Mouse (Mus musculus): Measurements from ENCODE around the gene Topbp1.
"Not testable (repeated sequence)": the region's sequence is repeated elsewhere in the genome, so short reads cannot be mapped to it uniquely, and the experiment has no call there.

The Topbp1 gene

DNA sequence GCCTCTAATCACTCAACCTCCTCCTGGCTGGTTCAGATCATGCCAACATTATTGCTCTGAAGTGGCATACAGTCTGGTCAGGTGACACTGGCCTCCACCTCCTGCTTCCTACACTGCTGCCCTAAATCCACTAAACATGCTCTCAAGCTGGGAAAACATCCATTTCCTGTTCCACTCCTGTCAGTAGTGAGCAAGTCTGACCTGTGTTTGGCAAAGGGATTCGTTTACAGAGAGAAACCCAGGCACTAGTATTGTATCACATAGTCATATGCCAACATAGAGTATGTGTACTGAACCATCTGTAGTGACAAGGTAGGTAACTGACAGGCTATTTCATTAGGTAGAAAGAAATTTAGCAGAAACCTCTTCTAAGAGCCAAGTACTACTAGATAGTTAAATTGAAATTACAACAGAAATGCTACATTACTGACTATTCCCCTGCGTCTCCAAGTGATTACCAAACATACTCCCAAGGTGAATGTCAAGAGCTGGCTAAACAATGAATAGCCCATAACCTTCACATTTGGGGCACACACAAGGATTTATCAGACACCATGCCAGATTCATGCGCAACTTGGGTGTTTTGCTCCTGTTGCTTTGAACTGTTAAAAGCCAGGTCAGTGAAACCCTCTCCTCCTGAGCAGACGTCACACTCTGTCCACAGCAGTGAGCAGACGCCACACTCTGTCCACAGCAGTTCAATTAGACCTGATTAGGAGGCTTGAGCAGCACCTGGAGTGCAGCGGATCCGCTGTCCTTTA lies 48.7 kb downstream of the Topbp1 start:
- not testable (repeated sequence) for DNase-seq

DNA sequence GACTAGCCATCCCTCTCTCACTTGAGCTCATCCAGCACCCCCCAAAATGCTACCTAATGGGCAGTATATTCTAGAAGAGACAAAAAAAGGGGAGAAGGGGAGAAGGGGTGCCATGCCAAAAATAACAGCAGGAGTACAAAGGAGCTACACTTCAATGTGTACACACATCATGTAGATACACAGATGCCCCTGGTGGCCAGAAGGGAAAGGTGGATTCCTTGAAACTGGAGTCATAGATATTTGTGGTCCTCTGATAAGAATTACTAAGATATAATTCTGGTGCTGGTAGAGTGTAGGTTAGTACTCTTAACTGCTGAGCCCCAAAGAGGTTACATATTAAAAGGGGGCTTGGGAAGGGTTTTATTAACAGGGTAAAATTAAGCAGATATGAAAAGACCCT lies 52.9 kb downstream of the Topbp1 start:
- no peak for DNase-seq

DNA sequence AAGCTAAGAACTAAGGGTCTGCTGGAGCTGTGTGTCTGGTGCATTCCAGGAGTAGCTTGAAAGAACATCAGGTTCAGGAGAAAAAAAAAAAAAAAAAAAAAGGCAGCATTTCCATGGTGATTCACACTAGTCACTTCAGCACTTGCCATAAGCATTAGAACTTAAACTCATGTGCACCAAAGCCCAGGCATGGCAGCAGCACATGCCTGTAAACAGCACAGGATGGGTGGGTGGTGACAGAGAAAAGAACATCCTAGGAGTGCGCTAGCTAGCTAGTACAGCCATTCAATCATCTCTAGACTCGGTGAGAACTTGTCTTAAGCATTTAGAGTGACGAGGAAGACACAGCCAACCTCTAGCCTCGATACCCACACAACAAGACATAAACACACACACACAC lies 53.5 kb downstream of the Topbp1 start:
- no peak for DNase-seq

DNA sequence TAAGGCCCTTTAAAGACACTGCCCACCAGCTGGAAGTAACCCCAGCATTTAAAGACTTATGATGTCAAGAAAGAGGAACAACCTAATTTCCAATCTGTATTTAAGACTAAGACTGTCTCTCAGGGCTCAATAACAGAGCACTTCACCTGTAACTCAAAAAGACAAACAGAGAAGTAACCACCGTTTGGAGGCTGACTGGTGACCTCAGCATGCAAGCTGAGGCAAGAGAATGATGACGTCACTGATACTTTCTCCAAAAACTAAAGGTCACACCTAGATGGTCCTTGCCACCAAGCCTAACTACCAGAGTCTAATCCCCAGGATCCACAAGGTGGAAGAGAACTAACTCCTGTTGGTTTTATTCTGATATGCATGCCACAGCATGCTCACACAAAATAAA lies 55.6 kb downstream of the Topbp1 start:
- no peak for DNase-seq

DNA sequence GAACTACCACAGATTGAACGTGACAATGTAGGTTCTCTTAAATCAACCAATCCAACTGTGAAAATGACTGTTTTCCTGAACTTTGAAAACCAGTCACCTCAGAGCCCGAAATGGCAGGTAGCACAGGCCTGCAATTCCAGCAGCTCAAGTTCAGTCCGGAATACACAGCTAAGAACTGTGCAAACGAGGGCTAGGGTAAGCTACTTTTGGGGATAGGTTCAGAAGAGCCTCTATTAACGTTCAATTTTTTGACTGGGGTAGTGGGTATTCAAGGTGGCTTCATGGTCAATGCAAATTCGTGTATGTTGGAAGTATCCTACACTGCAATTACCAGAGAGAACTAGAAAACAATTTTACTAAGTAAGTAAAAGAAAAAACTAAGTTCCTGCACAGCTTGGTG lies 58.1 kb downstream of the Topbp1 start:
- no peak for DNase-seq

DNA sequence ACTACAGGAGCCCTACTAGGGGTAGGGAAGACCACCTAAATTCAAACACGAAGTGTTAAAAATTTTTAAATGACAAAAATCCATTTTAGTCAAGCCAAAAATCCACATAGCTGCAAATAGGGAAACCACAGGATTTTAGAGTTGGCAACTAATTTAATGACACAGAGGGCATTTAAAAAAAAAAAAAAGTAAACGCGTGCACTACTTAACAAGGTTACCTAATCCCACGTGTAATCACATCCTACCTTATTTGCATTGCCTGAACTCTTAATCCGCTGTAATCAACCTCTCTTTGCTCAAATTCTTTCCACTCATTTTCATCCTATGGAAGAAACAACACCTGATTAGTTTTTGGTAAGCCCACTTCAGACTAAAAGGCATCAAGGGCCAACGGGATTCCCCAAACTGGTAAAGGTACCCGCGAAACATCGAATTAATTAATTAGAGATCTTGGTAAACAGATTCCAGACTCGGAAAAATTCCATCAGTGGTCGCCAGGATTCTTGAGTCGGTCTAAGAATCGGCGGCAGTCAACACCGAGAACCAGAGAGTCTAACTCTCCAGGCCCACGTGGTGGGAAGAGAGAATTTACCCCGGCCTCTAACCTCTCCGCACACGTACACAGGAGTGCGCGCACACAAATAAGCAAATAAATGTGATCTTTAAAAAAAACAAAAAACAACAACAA lies 58.9 kb downstream of the Topbp1 start:
- DNase-seq = peak in 1 of 2 experiments; percentile 23

DNA sequence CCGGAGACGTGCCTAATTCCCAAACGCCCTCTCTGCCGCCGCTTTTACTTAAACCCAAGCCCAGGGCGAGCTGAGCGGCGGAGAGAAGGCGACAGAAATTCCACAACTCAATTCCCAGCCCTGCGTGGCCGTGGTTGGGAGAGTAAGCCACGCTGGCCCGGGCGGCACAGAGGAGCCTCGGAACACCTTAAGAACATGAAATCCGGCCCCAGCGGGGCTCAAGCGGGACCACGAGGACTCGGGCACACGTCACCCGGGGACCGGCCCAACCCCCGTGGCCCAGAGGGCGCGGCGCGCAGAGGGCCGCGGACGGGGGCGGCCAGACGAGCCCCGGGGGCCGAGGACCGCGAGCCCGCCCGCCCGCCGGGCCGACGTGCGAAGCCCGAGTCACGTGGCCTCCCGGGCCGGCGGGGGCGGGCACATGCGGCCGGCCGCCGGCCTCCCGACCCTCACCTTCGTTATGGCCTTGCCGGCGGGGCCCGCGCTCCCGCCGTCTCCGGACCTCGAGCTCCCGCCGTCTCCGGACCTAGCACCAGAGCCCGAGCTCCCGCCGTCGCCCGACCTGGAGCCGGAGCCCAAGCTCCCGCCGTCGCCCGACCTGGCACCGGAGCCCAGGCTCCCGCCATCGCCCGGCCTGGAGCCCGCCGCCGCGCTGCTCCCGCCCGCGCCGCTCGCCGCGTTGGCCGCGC lies 59.7 kb downstream of the Topbp1 start:
- peak; percentile 69 to 89 for DNase-seq

DNA sequence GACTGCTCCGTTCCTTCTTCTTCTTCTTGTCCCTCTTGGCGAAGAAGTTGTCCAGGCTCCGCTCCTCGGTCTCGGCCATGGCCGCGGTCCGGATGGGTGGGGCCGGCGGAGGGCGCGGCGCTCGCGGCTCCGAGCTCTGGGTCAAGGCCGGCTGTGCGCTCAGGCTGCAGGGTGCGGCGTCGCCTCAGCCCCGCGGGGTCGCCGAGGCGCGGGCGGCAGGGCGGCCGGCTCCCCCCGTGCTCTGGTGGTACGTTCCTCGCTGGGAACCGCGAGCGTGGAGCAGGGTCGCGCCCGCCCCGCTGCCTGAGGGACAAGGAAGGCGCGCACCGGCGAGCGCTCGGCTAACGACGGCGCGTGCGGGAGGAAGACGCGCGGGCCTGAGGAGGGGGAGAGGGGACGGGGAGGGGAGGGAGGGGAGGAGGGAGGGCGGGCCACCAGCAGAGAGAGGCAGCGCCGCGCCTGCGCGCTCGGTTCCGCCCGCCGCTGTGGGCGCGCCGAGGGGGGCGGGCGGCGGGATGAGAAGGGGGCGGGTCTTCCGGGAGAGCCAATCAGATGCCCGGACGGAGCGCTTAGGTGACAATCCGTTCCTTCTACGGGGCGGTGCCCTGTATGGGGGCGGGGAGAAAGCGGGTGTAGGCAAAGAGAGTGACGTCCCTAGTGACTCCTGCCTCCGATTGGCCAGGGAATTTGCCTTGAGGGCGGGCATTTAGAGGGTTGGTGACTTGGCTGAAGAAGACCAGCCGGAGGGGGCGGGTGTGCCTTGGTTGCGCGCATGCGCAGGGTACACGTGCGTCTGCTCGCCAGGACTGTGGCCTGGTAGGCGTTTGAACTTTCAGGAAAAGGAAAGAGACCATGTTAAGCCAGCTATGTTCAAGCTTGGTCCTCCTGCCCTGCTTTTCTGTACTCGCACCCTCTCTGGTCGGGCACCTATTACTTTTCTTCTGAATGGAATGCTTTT lies 60.6 kb downstream of the Topbp1 start, which contains the start of gene Cdv3:
Gene Cdv3 (minus strand): TSS at position 551 of the 958 bp plus-strand sequence.
- peak; percentile 99 to 100 for DNase-seq

DNA sequence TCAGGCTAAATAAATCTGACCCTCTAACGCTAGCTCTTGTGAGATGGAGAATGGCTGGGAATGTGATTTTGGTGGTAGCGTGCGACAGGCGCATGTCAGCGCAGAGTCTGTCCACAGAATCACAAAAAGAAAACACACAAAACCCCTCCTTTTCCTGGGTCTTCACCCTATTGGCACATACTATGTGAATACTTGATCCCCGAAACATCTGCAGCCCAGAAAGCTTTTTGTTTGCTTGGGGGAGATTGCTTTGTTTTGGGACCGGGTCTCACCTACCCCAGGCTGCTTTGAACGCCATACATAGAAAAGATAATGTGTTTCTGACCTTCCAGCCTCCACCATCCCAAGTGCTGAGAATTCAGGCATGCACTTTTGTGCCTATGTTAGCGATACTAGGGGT lies 61.3 kb downstream of the Topbp1 start:
- no peak for DNase-seq

DNA sequence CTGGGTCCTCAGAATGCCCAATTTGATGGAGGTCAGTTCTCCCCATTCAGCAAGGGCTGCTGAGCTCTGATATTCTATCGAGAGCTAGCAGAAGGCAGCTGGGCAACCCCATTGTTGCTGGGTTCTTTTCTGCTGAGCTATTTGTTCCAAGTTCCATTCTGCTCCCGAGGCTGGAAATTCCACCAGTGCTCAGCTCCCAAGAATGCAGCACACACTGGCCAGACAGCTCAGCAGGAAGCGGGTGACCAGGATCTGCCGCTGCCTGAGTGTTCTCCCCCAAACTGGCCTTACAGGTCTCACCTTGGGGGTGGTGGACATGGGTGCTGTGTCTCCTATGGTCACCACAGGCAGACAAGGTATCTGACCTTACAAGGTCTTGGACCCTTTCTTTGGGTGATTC lies 64.9 kb downstream of the Topbp1 start:
- DNase-seq = no peak

DNA sequence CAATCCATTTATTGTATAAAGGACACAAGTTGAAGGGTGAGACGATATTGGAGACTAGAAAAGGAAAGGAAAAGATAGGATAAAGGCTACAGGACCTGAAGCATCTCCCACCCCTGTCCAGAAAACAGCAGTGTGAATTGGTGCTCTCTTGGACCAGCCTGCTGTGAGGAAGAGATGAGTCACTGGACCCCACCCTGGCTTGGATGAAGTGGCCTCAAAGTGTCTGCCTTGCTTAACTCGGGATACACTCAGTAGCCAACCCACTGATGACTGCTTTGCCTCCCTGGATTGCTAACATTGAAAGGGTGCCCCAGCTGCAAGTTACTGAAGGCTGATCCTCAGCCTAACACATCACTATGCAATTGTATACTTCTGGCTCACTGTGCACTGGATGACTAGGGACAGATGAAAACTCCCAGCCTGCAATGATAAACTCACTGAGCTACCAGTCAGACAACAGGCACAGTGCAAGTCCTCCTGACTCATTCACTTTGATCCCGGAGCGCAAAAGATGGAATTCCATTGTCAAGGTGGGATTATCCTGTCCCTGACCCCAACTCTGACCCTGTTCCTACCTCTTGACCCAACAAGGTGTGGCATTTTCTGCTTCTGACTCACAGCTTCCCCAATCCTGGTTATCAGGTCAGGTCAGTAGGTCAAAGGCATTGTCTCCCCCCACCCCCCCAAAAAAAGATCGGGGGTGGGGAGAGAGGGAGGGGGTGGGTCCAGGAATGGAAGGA lies 67.4 kb downstream of the Topbp1 start:
- DNase-seq = no peak

DNA sequence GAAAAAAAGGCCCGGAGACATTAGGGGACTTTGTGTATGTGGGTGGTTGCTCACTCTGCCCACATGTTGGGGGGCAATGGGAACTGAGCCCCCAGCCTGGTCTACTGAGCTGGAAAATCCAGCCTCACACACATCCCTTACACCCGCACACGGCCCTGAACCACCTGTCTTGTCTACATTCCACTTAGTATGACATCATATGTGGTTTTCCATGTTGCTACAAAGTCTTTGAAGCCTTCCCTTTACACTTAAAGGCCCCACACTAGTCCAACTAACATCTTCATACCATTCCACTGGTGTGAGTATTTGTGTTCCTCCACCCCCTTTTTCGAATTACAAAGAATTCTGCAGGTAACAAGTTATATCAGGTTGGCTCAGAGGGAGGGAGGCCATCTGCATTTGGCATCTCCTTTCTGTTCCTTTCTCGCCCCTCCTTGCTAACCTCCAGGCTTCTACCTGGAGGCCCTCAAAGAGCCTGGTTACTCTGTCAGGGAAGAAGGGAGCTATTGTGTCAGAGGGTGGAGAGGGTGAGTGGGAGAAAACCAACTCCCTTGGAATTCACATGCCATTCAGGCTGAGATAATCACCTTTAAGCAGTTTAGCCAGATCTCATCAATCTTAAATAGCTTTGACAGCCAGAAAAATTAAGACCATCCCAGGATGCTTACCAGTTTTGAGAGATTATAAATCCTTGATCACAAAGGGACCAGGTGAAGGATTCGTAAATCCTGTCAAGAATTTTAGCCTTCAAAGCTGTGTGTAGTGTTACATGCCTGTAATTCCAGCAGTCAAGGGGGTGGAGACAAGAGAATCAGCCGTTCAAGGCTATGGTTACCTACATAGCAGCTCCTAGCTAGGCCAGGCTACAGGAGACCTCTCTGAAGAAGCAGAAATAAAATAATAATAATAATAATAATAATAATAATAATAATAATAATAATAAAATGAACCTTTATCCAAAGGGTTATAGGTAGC lies 71.6 kb downstream of the Topbp1 start:
- no peak for DNase-seq

DNA sequence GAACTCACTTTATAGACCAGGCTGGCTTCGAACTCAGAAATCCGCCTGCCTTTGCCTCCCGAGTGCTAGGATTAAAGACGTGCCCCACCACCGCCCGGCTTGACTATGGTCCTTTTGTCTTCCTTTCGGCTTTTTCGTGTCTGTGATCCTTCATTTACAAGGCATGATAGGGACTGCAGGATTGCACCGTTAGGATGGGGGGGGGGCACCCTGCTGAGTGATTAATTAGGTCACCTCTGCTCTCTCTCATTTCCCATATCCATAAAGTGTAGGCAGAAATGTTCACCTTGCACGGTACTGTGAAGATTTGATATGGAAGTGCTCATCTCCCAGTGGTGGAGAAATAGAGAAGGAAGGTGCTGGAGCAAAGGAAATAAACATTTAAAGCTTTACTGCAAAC lies 73.7 kb downstream of the Topbp1 start:
- no peak for DNase-seq

DNA sequence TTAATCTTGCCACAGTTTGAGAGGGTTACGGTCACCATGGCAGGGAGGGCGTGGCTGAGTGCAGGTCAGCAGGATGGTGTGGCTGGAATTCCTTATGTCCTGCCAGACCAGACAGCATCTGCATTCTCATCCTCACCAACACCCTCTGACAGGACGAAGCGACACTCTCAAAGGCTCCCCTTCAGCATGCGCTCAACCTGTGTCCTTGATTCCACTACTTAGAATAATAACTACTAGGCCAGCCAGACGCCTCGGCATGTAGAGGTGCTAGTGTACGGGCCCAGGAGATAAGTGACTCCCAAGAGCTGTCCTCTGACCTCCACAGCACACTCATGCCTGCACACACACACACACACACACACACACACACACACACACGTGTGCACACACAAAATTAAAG lies 74.2 kb downstream of the Topbp1 start:
- DNase-seq = no peak

DNA sequence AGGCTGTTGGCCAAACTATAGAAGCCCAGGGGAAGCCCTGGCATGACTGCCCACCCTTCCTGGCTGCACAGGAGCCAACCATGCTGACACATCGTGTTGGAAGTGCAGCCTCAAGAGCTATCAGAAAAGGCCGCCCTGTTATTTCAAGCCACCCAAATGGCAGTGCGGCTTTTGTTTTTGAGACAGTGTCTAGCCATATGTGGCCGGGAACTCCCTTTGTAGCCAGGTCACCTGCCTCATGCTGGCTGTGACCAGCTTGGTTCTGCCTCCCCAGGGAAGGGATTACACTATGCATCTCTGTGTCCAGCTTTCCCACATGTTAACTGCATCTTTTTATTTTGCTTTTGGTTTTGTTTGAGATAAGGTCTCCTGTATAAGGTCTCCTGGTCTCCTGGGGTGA lies 75.6 kb downstream of the Topbp1 start:
- DNase-seq = no peak

DNA sequence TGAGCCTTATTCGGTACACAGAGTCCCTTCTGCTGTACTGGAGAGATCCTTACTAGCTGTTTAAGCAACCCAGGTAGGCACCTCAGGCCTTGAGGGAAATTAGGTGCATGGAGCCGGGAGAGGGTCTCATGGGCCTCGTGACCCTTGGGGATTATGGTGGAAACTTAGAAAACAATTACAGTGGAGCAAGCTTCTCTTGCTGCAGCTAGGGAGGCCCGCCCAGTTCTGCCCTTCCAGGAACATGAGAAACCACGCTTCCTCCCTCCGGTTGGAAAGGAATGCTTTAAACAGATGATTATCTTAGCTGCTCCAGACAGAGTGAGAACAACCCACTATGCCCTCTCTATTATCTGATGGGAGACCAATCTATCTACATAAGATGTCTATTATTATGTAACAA lies 78.0 kb downstream of the Topbp1 start:
- no peak for DNase-seq

DNA sequence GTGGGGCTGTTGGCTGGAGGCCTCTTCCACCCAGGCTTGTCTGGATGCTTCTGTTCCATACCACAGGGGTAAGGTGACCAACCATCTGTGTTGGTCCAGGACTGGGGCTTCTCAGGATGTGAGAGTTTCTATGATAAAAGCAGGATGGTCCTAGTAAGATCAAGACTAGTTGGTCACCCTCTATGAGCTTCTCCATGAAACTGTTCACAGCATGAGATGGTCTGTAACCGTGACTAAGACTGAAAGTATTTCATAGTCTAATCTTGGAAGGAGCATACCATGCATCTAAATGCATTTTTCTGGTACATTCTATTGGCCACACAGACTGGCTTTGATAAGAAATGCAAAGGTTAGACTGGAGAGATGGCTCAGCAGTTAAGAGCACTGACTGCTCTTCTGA lies 78.6 kb downstream of the Topbp1 start:
- no peak for DNase-seq

DNA sequence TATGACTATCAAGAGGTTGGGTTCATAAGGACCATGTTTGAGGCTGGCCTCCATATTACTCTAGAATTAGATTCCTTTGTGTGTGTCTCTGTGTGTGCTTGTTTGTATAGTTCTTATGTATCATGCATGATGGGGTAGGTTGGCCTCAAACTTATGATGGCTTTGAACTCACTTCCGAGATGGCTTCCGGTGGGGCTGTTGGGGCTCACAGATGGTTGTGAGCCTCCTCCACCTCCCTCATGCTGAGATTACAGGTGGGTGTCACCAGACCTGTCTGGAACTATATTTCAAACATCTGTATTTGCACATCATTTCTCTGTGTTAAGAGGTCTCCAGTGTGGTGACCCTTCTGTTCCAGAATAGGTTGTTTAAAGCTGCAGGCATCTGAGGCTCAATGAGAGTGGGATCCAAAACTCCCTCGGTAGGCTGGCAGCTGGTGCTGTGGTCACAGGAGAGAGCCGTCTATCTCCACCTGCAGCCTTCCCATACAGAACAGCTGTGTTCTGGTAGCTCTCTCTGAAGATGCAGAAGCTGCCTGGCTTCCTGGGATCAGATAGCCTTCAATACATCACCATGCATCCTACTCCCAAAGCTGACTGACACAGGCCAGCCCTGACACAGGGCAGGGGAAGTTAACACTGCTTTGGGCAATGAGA lies 79.3 kb downstream of the Topbp1 start:
- no peak for DNase-seq

DNA sequence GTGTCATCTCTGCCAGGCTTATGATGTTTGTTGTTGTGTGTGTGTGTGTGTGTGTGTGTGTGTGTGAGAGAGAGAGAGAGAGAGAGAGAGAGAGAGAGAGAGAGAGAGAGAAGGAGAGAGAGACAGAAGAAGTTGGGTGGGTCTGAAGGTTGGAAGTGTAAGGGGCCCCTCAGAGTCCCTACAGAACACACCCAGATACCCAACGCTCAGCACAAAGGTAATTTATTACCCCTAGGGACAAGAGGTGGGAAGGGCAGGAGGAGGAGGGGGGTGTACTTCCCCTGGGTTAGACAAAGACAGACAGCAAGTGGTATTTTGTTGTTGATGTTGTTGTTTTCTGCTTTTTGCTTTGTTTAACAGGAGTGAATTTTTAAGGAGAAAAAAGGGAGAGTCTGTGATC lies 80.6 kb downstream of the Topbp1 start:
- no peak for DNase-seq

DNA sequence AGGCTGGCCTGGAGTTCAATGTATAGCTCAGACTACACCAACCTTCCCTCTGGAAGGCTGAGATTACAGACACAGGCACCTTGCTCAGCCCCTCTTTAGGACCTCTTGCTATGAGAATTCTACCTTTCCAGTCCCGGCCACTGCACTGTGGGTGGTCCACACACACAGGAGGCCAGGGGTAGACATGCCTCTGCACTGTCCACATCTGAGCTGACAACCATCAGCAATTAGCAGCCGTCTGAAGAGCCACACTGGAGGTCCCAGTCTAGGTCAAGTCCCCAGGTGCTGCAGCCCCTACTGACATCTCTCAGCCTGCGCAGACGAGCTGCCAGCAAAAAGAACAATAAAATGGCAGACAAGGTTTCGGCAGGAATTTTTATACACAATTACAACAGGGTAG lies 81.6 kb downstream of the Topbp1 start:
- DNase-seq = no peak
